Mouse (Mus musculus): ENCODE data around the gene Trip11.

Trip11 gene

GRCm38 (mm10) chr12:101897113-101897512, 16.0 kb downstream of the Trip11 start:
- no peak for DNase-seq (ENCODE audit: low read depth, low spot score)

- DNase-seq (ENCODE audit: low read depth, low spot score): peak; percentile 9
These were observed 19.8 kb downstream of the Trip11 start for GRCm38 (mm10) chr12:101893296-101893695.

GRCm38 (mm10) chr12:101892832-101893231, 20.2 kb downstream of the Trip11 start:
- DNase-seq (ENCODE audit: low read depth, low spot score): peak; percentile 7

DNA sequence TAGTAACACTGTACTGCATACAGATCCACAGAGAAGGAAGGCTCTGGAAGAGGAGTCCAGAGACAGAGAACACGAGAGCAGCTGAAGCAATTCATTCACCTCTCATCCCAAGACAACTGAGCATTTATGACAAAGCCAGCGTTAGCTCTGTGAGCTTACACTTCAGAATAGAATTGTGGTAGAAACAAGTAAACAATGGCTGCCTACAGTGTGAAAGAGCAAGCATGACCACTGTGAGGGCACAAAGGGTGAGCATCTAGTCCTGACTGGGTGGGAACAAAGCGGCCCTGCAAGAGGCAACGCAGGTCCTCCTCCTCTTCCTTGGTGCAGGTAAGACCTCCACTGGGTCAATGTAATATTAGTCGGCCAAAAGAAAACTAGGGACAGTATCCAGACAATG, 22.0 kb downstream of the Trip11 start:
- DNase-seq (ENCODE audit: low read depth, low spot score): no peak

DNA sequence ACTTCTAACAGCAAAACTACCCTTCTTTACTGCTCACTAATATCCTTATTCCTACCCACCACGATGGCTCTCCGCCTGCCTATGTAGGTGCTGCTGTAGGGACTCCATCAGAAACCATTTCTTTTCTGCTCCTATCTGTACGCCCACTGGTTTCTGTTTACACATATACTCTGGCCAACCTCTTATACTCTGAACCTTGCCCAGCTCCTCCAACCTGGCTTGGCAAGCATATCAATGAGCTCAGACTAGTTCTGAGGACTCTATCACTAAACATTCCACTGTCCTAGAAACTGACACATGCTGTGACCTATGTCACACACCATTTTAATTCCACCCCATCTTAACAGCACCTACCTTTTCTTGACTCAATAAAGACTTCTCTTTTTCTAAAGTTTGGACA, 23.7 kb downstream of the Trip11 start:
- no peak for DNase-seq (ENCODE audit: low read depth, low spot score)

DNA sequence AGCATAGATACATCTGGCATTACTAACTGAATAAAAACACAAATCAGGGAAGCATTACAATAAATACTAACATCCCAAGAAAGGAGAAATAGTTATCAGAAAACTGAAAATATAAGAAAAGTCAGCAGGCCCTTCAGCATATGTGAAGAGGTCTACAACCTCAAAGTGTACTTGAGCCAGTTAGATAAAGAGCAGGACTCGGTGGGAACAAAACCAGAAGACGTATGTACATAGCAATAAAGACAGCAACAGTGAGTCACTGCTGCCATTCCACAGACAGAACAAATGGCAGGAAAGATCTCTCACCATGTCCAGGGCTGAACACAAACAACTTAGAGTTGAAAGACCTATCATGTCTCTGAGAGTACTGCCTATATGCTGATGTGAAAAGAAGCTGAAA, 24.8 kb downstream of the Trip11 start:
- DNase-seq (ENCODE audit: low read depth, low spot score): no peak

GRCm38 (mm10) chr12:101884926-101885325, 28.1 kb downstream of the Trip11 start:
- no peak for DNase-seq (ENCODE audit: low read depth, low spot score)

DNA sequence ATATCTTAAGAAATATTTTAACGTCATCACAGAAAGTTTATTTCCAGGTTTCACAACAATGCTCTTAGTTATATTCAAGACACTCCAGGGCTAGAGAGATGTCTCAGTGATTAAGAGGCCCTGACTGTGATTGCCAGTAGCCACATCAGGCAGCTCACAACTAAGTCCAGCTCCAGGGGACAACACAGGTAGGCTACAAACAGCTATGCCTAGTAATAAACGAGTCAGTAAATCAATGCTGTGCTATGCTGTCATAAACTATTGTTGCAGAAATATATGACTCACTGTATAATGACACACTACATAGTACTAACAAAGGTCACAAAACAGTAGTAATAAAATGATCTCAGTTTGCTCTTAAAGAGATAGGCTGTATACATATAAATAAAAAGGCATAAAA, 36.7 kb downstream of the Trip11 start:
- no peak for DNase-seq (ENCODE audit: low read depth, low spot score)

DNA sequence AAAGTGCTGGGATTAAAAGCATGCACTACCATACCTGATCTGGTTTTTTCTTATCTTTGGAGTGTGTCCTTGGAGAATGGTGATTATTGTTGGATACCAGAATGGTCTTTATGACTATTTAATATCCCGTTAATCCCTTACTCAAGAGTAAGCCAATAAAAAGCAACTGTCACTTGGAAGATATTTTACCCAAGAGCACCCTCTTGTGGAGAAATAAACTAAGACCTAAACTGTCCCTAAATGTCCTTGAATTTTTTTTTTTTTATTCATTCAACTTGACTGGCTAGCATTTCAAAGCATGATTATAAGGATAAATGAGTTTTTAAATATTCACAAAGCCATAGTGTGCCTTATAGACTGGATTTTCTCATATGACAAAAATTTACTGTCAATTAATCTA, 38.0 kb downstream of the Trip11 start:
- peak; percentile 42 for DNase-seq (ENCODE audit: low read depth, low spot score)

DNA sequence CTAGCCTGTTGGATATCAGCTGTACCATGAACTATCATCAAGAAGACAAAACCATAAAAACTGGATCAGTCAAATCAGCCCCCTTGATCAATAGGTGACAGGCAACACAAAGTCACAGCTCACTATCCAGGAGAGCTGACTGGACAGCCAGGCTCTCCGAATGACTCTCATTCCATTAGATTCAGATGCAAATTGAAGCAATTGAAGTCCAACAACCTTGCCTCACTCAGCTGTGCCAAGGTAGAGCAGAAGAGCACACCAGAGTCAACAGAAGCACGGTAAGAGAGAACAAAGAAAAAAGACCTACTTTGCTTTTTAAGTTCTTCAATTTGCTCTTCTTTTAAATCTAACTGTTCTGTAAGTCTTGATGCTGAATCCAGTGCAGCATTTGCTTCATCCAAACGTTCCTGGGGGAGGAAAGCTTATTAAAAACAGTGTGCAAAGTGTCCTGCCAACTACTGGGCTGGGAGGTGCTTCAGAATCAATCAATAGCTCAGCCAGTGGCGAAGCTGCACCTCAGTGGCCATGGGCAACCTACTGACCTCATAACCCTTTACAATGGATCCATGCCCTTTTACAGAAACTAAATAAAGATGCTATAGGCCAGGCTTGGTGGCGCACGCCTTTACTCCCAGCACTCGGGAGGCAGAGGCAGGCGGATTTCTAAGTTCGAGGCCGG, 50.6 kb downstream of the Trip11 start:
- DNase-seq (ENCODE audit: low read depth, low spot score): peak; percentile 79

DNA sequence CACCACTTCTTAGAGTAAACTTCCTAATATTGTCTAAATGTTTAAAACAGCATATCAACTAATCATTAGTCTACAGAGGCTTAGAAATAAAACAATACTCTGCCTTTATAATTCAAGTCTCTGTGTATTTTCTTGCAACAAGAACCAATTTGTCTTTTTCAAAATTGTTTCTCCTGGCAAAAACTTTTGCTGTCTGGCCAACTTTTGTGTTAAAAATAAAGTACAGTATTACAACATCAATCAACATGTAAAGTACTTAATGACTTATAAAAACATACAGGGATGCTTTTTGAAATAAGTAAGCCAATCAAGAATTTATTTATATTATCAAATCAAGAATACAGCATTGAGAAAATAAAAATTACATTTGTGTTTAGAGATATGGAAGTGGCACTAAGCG, 52.8 kb downstream of the Trip11 start:
- no peak for DNase-seq (ENCODE audit: low read depth, low spot score)

- DNase-seq (ENCODE audit: low read depth, low spot score): no peak
These were observed 55.1 kb downstream of the Trip11 start for GRCm38 (mm10) chr12:101858011-101858410.

- peak; percentile 47 for DNase-seq (ENCODE audit: low read depth, low spot score)
These were observed 58.7 kb downstream of the Trip11 start for GRCm38 (mm10) chr12:101854336-101854735.

GRCm38 (mm10) chr12:101851846-101852564, 61.1 kb downstream of the Trip11 start:
- no peak for DNase-seq (ENCODE audit: low read depth, low spot score)

GRCm38 (mm10) chr12:101851314-101851713, 61.8 kb downstream of the Trip11 start:
- DNase-seq (ENCODE audit: low read depth, low spot score): no peak

DNA sequence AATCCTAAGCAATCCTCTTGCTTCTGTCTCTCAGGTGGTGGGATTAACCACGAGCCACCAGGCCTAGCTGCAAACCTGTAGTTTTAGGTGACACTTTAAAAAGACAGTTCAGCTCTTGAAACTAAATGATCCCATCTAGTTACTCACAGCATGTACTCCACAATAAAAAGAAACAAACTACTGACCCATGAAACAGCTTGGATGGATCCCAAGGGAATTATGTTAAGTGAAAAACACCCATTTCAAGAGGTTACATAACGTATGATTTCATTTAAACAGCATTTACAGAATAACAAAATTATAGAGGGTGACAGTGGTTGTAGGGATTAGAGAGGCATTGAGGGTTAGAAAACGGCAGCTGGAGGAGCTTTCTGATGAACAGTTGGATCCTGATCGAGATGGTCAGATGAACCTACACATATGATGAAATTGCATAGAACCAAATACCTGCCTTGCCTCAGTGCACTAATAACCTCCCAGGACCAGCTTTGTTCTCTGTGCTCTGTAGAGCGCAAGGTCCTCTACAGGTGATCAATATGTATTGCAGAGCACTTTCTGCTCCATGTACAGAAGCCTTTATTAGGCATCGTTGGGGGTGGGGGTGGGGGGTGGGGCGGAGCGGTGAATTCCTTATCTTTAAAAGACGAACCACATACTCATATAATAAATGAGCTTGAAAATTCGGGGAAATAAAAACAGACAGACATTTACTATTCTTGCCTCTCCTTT, 76.4 kb downstream of the Trip11 start:
- no peak for DNase-seq (ENCODE audit: low read depth, low spot score)

- no peak for DNase-seq (ENCODE audit: low read depth, low spot score)
These were observed 78.4 kb downstream of the Trip11 start for GRCm38 (mm10) chr12:101834715-101835114.

GRCm38 (mm10) chr12:101833776-101834175, 79.3 kb downstream of the Trip11 start:
- no peak for DNase-seq (ENCODE audit: low read depth, low spot score)

DNA sequence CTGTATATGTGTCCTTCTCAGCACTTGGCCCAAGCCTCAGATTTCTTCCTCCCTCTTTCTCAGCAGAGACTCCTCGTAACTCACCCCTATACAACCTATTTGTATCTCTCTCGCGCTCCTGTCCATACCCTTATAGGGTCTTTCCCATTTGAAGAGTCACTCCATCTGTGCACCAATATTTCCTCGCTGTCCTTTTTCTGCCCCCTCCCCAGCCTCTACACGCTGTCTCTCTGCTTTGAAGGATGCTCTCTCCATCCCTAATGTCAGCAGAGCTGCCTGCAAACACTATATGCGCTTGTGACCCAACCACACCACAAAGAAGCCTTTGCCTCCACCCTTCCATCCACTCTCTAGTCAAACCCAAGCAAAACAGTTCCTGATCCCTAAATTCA, 80.0 kb downstream of the Trip11 start:
- DNase-seq (ENCODE audit: low read depth, low spot score): no peak

DNA sequence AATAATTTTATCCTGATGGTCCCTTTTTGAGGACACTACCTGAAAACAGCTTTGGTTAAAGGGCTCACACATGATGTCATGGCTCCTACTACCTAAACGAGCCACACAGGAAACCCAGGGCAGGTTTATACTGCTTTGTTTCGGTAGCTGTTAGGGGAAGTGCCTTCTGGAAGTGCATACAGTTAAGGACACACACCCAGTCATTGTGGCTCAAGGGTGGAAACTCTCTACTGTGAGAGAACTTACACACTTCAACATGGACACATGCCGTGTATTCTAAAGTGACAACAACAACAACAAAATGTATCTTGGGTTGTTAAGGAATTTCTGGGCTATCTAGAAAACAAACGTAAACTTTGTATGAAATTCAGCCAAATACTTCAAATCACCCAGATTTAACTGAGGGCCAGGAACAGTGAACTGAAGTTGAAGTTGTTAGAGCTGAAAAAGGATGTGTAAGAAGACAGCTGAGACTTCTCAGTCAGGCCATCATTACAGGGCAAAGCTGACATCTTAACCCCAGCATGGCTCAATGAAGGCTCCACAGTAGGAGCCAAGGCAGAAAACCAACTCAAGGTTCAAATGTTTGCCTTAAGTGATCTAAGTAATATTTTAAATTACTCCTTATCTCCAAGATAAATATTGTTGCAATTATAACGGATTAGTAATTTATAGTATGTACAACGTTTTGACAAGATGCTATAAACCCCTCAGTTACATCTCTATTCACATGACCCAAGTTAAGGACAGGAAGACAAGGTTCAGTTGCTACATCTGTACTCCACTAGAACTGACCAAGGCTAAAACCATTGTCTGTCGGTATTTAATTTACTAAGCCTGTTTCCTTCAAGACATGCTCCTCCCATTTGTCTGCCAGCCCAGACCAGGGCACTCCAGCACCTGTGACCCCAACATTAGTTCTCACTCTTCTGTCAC, 80.6 kb downstream of the Trip11 start:
- DNase-seq (ENCODE audit: low read depth, low spot score): peak; percentile 15

GRCm38 (mm10) chr12:101831221-101831620, 81.8 kb downstream of the Trip11 start:
- peak; percentile 75 for DNase-seq (ENCODE audit: low read depth, low spot score)

GRCm38 (mm10) chr12:101823161-101823560, 89.9 kb downstream of the Trip11 start:
- no peak for DNase-seq (ENCODE audit: low read depth, low spot score)
